8 mouse cellular contexts compared by ENCODE assay signal in the genomic region with DNA sequence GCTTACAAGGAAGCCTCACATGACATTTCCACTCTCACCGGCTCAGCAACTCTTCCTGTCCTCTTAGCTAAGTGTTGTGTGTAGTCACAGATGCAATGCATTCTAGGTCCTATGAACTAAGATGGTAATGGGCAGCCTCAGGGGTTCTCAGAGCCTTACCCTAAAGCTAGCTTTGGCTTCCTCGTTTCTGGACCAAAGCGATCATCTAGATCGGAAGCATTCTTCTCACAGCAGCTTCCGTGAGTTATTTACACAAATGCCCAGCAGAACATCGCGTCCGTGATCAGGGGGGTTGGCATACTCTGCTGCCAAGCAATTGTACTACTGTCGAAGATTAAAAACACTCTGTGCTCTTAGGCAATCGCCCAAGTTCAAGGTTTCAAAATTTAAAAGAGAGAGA. TPM values are rescaled to one million over a fixed set of nuclear protein-coding genes. Genes with fewer than 3 reads are reported as not detected.
DNase-seq lines count a peak whose midpoint lies in the region; ATAC-seq and TF ChIP-seq lines count a peak whose summit lies in the region.

No protein-coding gene starts in this region.

- H3K4me2 ChIP-seq in heart, embryonic 11.5 days = peak overlapping the region; percentile 71
- peak overlapping the region; percentile 80 for H3K4me2 ChIP-seq in kidney, embryonic 15.5 days

- no peaks in the 10 kb centered on the region; the same call in 1 of the 2 replicates for H3K79me2 ChIP-seq in macrophage (ENCODE audit: inconsistent target)

- DNase-seq in cerebellum, adult 2 months = peak in 1 of 2 experiments; percentile 10
- DNase-seq in cerebellum, adult 8-10 months = no peak
- peak; percentile 80 for DNase-seq in adrenal gland, postnatal 14 days
- peak; percentile 57 for DNase-seq in testis, postnatal 10 days (ENCODE audit: low spot score)
- DNase-seq in right cerebral cortex, postnatal 36 days (ENCODE audit: low spot score in 2 of 2) = no peak

- no peaks in the 10 kb centered on the region for H3K9me3 ChIP-seq in heart, embryonic 11.5 days (replicated peaks; ENCODE audit: control insufficient read depth, low read length)
- H3K9me3 ChIP-seq in kidney, embryonic 15.5 days (replicated peaks) = no peaks in the 10 kb centered on the region

- no peak for ATAC-seq in heart, embryonic 11.5 days (replicated peaks; ENCODE audit: insufficient number of reproducible peaks, low FRiP score, low TSS enrichment)
- ATAC-seq in kidney, embryonic 15.5 days (replicated peaks; ENCODE audit: low FRiP score) = no peak

- TF ChIP-seq CTCF in cerebellum, adult 2 months (IDR thresholded peaks at IDR 0.05; ENCODE audit: borderline replicate concordance, insufficient read depth, low read depth, low read length) = no peak

- WGBS in cerebellum, adult 2 months = 16% methylated on average over 10 of the region's 10 CpGs
- 18% methylated on average over 10 of the region's 10 CpGs for WGBS in heart, embryonic 11.5 days (ENCODE audit: insufficient replicate concordance)
- WGBS in kidney, embryonic 15.5 days = 19% methylated on average over 10 of the region's 10 CpGs
- 3% methylated on average over 10 of the region's 10 CpGs for WGBS in macrophage (ENCODE audit: missing documents)

- no peaks in the 10 kb centered on the region; the same call in 1 of the 2 replicates for H3K27me3 ChIP-seq in cerebellum, adult 2 months (ENCODE audit: control insufficient read depth, insufficient read depth, low read length)
- H3K27me3 ChIP-seq in heart, embryonic 11.5 days (ENCODE audit: control insufficient read depth, insufficient read depth, low read length) = no peaks in the 10 kb centered on the region
- H3K27me3 ChIP-seq in kidney, embryonic 15.5 days = no peaks in the 10 kb centered on the region

- H3K36me3 ChIP-seq in heart, embryonic 11.5 days (ENCODE audit: control insufficient read depth, insufficient read depth, low read length) = no peaks in the 10 kb centered on the region
- H3K36me3 ChIP-seq in kidney, embryonic 15.5 days = no peaks in the 10 kb centered on the region
- no peaks in the 10 kb centered on the region for H3K36me3 ChIP-seq in macrophage (ENCODE audit: inconsistent target)

- H3K9ac ChIP-seq in heart, embryonic 11.5 days (ENCODE audit: low read depth, low read length) = peak overlapping the region; percentile 34; the same call in 1 of the 2 replicates
- H3K9ac ChIP-seq in kidney, embryonic 15.5 days = no peak overlapping the region

- H3K4me1 ChIP-seq in cerebellum, adult 2 months (ENCODE audit: control insufficient read depth, insufficient read depth, low read length) = no peaks in the 10 kb centered on the region; the same call in 1 of the 2 replicates
- H3K4me1 ChIP-seq in heart, embryonic 11.5 days (ENCODE audit: control insufficient read depth, insufficient read depth, low read length) = peaks cover 4% of the 10 kb centered on the region; the same call in 1 of the 2 replicates
- H3K4me1 ChIP-seq in kidney, embryonic 15.5 days = peaks cover 9% of the 10 kb centered on the region; the same call in 1 of the 2 replicates

- no peak overlapping the region for H3K27ac ChIP-seq in cerebellum, adult 2 months (ENCODE audit: insufficient read depth, low read length)
- no peak overlapping the region for H3K27ac ChIP-seq in heart, embryonic 11.5 days (ENCODE audit: low read depth, low read length)
- H3K27ac ChIP-seq in kidney, embryonic 15.5 days = no peak overlapping the region
- peak overlapping the region; percentile 50 for H3K27ac ChIP-seq in macrophage

- H3K4me3 ChIP-seq in cerebellum, adult 2 months (replicated peaks; ENCODE audit: insufficient read depth, low read depth, low read length) = peak overlapping the region; percentile 24
- peak overlapping the region; percentile 55 for H3K4me3 ChIP-seq in heart, embryonic 11.5 days (ENCODE audit: low read depth, low read length)
- peak overlapping the region; percentile 54 for H3K4me3 ChIP-seq in kidney, embryonic 15.5 days (replicated peaks)
- peak overlapping the region; percentile 34 for H3K4me3 ChIP-seq in macrophage (ENCODE audit: inconsistent target)

- no peak for TF ChIP-seq POLR2A in cerebellum, adult 2 months (IDR thresholded peaks at IDR 0.05; ENCODE audit: borderline replicate concordance, insufficient read depth, low read length)

RNA-seq across cellular contexts. Expression of a gene that starts 19.1 kb away (rescaled TPM):
- 33.8 and 38.2 TPM in 2 replicates for polyA plus RNA-seq in cerebellum, adult 2 months (2012; rRNA removed)
- 136 and 152 TPM in 2 replicates for total RNA-seq in adrenal gland, postnatal 14 days (2021)
- polyA plus RNA-seq in heart, embryonic 11.5 days (2014; fragmentation: Nextera tagmentation; extraction: Ambion mirVana) = 13.8 and 17.0 TPM in 2 replicates
- polyA plus RNA-seq in kidney, embryonic 15.5 days (2015; fragmentation: Nextera tagmentation; extraction: Ambion mirVana) = 13.2 and 13.9 TPM in 2 replicates
- total RNA-seq in macrophage (2018; cell fraction: chromatin; rRNA removed) = 1,000 to 10,000 TPM in 2 of 26 experiments, 100 to 1,000 TPM in 24; 111 to 1,491 (median 237) TPM
- 100 to 1,000 TPM in 2 of 26 experiments, 10 to 100 TPM in 24; 30.1 to 146 (median 53.5) TPM for total RNA-seq in macrophage (2018; cell fraction: cytosol; rRNA removed)
- 100 to 1,000 TPM in 21 of 26 experiments, 10 to 100 TPM in 5; 72.7 to 734 (median 143) TPM for total RNA-seq in macrophage (2018; cell fraction: nucleus; rRNA removed)
- polyA plus RNA-seq in macrophage (2018) = 29.8 to 38.1 TPM (median 29.9 TPM) in 3 replicates

Comparison
In these comparisons a context has a peak if more than half of its experiments do, and no peak if none do; other contexts are left out.
1. DNase-seq: peak in adrenal gland, postnatal 14 days (single experiment) and testis, postnatal 10 days (single experiment); none in cerebellum, adult 8-10 months (single experiment) and right cerebral cortex, postnatal 36 days (0 of 2).
2. Peak in every context shown above with its lines, with median percentiles within 50 percentile points of each other: H3K4me3 ChIP-seq.